Mouse (Mus musculus): ENCODE data around the gene Ubap2. TPM values are rescaled to one million over a fixed set of nuclear protein-coding genes. Genes with fewer than 3 reads are reported as not detected.

Gene Ubap2
- polyA plus RNA-seq (2017; shearing (Covaris generic)), result 51.7 TPM

DNA sequence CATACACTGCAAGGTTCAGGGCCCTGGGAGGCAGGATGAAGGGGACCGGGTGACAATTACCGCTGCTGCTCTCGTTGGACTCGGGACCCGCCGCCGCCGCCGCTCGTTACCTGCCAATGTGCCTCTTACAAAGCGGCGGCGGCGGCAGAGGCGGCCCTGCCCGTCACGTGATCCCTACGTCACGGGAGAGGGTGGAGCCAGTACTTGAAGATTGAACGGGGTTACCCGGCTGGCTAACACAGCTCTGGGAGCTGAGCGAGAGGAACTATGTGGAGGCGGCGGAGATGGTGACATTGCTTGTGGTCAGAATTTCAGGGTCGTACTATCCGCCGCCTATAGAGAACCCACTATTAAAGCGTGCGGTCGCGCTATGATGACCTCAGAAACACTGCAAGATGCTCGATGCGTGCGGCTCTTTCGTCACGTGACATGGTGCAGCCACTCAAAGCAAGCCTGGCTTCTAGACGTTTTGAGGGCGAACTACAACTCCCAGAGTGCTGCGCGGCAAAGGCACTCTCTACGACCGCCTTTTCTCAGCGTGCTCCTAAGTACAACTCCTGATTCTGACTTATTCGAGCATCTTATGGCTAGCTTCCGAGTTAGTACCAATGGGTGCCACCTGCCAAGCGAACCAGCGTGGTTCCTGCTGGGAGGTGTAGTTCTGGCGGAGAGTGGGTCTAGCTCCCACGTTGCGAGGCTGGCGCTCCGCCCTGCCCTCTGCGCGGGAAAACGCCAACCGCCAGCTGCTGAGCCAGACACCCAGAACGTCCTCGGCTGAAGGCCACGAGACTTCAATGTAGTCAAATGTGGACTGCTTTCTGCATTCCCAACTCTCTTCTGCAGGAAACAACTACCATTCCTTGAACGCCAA, at the start of gene Ubap2:
Gene Ubap2, minus strand, starts transcription at position 165 of the 871 bp plus-strand sequence.

DNA sequence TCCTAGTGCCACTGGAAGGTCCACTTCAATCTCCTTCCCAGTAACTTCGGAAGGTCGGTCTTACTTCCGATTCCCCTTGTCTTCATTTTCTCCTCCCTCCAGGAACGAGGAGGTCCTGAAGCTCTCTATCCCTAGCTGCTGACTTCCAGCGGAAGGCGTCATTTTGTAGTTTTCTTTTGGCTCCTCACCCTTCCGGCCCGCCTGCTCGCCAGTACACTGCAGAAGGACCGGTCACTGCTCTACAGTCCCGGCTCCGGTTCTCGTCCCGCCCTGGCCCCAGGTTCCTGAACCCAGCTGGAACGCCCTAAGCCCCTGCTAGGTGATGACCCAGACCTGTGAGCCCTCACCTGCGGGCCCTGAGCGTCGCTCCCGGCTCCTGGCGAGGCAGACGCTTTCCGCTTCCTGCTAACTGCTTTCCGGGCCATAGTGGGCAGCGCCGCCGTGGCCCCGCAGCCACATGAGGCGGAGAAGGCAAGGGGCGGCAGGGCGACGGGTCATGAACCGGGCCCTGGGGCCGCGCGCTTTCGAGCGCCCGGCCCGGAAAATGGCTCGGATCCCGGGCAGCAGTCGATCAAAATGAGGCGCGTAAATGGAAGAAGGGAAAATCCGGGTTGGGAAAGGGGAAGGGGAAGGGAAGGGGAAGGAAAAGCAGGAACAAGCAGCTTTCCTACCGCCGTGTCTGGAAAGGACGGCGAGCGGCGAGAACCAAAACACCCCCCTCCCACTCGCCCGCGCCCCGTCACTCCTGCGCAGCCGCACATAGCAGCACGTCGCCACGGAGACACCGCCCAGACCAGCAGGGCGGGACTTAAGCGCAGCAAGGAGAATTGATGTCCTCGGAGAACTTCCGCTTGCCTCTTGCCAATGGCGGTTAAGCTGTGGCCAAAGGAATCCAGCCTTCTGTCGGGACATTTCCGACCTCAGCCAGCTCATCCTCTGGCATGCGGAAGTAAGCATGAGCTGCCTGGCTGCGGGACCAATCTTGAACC, 39.5 kb upstream of the Ubap2 start, which contains the start of gene Dcaf12:
Gene Dcaf12, minus strand, starts transcription at position 749 of the 989 bp plus-strand sequence.

Other genes starting within 250 kb of the Ubap2 start
- gene Aqp7, start 227.0 kb downstream of the Ubap2 start, polyA plus RNA-seq (2017; shearing (Covaris generic)), result not detected
- 10.1 TPM for gene Aqp3, start 177.0 kb downstream of the Ubap2 start, polyA plus RNA-seq (2017; shearing (Covaris generic))
- 54.4 TPM for gene Nol6, start 150.7 kb downstream of the Ubap2 start, polyA plus RNA-seq (2017; shearing (Covaris generic))
- gene Ube2r2, start 139.4 kb downstream of the Ubap2 start, polyA plus RNA-seq (2017; shearing (Covaris generic)), result 26.1 TPM
- 64.4 TPM for gene Dcaf12, start 39.7 kb upstream of the Ubap2 start, polyA plus RNA-seq (2017; shearing (Covaris generic))
- gene Ubap1, start 73.9 kb upstream of the Ubap2 start, polyA plus RNA-seq (2017; shearing (Covaris generic)), result 86.8 TPM
- gene Kif24, start 189.7 kb upstream of the Ubap2 start, polyA plus RNA-seq (2017; shearing (Covaris generic)), result 1.2 TPM
- 22.1 TPM for gene Nudt2, start 190.0 kb upstream of the Ubap2 start, polyA plus RNA-seq (2017; shearing (Covaris generic))
- 0.06 TPM for gene AI464131, start 227.9 kb upstream of the Ubap2 start, polyA plus RNA-seq (2017; shearing (Covaris generic))
- gene 1110017D15Rik, start 242.2 kb upstream of the Ubap2 start, polyA plus RNA-seq (2017; shearing (Covaris generic)), result not detected

All from activated CD4-positive, CD25-positive, alpha-beta regulatory T cell, adult 9 weeks (primary cell).